In genomic region chr3:96219661-96220130, GRCm38 (mm10) we compare ENCODE assay signal across 8 mouse cellular contexts. TPM values are rescaled to one million over a fixed set of nuclear protein-coding genes. Genes with fewer than 3 reads are reported as not detected.
DNase-seq lines count a peak whose midpoint lies in the region; ATAC-seq and TF ChIP-seq lines count a peak whose summit lies in the region.

Gene Bola1 (minus strand): TSS chr3:96219709.
Gene Hist2h2ab (plus strand): TSS chr3:96219865.

- no peaks in the 10 kb centered on the region for H3K36me3 ChIP-seq in E14TG2a.4 (ENCODE audit: insufficient read depth, low read length)
- H3K36me3 ChIP-seq in forebrain, embryonic 12.5 days (replicated peaks), result no peaks in the 10 kb centered on the region
- no peaks in the 10 kb centered on the region for H3K36me3 ChIP-seq in heart, postnatal 0 days (replicated peaks; ENCODE audit: control insufficient read depth, insufficient read depth, low read length)
- no peaks in the 10 kb centered on the region for H3K36me3 ChIP-seq in liver, embryonic 14.5 days (replicated peaks; ENCODE audit: control insufficient read depth, insufficient read depth, low read depth)
- H3K36me3 ChIP-seq in neural tube, embryonic 11.5 days (ENCODE audit: control insufficient read depth, insufficient read depth, low read length), result no peaks in the 10 kb centered on the region
- no peaks in the 10 kb centered on the region for H3K36me3 ChIP-seq in stomach, postnatal 0 days (ENCODE audit: control insufficient read depth, insufficient read depth, low read length)

- H3K4me2 ChIP-seq in forebrain, embryonic 12.5 days, result peak within 1 kb of the TSS; percentile 72
- H3K4me2 ChIP-seq in heart, postnatal 0 days (ENCODE audit: low read depth, low read length), result peak within 1 kb of the TSS; percentile 82
- peak within 1 kb of the TSS; percentile 81 for H3K4me2 ChIP-seq in liver, embryonic 14.5 days (ENCODE audit: low read depth)
- peak within 1 kb of the TSS; percentile 61 for H3K4me2 ChIP-seq in neural tube, embryonic 11.5 days (ENCODE audit: low read depth)
- H3K4me2 ChIP-seq in stomach, postnatal 0 days (replicated peaks; ENCODE audit: low read depth), result peak within 1 kb of the TSS; percentile 69

- peak; percentile 92 for ATAC-seq in forebrain, embryonic 12.5 days (ENCODE audit: low FRiP score)
- peak; percentile 76 for ATAC-seq in heart, postnatal 0 days (ENCODE audit: insufficient read depth, low read depth)
- ATAC-seq in liver, embryonic 14.5 days (ENCODE audit: insufficient read depth), result peak; percentile 63
- peak; percentile 87 for ATAC-seq in neural tube, embryonic 11.5 days (ENCODE audit: insufficient read depth, low FRiP score, low TSS enrichment)
- peak; percentile 85 for ATAC-seq in stomach, postnatal 0 days (ENCODE audit: low FRiP score, low TSS enrichment)

- DNase-seq in c-Kit-positive CD71-positive TER-119-positive erythroid progenitor cells, embryonic 14.5 days (ENCODE audit: low spot score), result peak; percentile 83
- peak; percentile 97 for DNase-seq in heart, postnatal 0 days (ENCODE audit: low spot score)
- DNase-seq in kidney, postnatal 36 days, result peak; percentile 75 to 89
- DNase-seq in liver, embryonic 14.5 days (ENCODE audit: low read depth in 3 of 3, low spot score in 3 of 3), result peak; percentile 82 to 86 (median 82)
- peak; percentile 81 for DNase-seq in neural tube, embryonic 11.5 days (ENCODE audit: low spot score)
- peak; percentile 74 for DNase-seq in stomach, postnatal 0 days (ENCODE audit: low spot score)

- peaks cover 12% of the 10 kb centered on the region; the same call in 1 of the 2 replicates for H3K27me3 ChIP-seq in E14TG2a.4 (ENCODE audit: insufficient read depth, low read length)
- H3K27me3 ChIP-seq in forebrain, embryonic 12.5 days, result no peaks in the 10 kb centered on the region
- no peaks in the 10 kb centered on the region for H3K27me3 ChIP-seq in heart, postnatal 0 days (ENCODE audit: control insufficient read depth, insufficient read depth, low read length)
- no peaks in the 10 kb centered on the region for H3K27me3 ChIP-seq in liver, embryonic 14.5 days (ENCODE audit: control insufficient read depth, insufficient read depth, low read length)
- H3K27me3 ChIP-seq in neural tube, embryonic 11.5 days (ENCODE audit: control insufficient read depth, insufficient read depth, low read length), result no peaks in the 10 kb centered on the region
- H3K27me3 ChIP-seq in stomach, postnatal 0 days (ENCODE audit: control insufficient read depth, insufficient read depth, low read length), result no peaks in the 10 kb centered on the region

- TF ChIP-seq CTCF in E14TG2a.4 (conservative IDR thresholded peaks at IDR 0.05; ENCODE audit: low read length), result no peak
- TF ChIP-seq CTCF in heart, postnatal 0 days (IDR thresholded peaks at IDR 0.05; ENCODE audit: low read depth), result no peak
- no peak for TF ChIP-seq CTCF in liver, embryonic 14.5 days (IDR thresholded peaks at IDR 0.05; ENCODE audit: low read depth)
- no peak for TF ChIP-seq CTCF in stomach, postnatal 0 days (IDR thresholded peaks at IDR 0.05; ENCODE audit: low read depth)

- peak within 1 kb of the TSS; percentile 99 for H3K27ac ChIP-seq in forebrain, embryonic 12.5 days
- H3K27ac ChIP-seq in heart, postnatal 0 days (ENCODE audit: low read depth), result peak within 1 kb of the TSS; percentile 96
- peak within 1 kb of the TSS; percentile 100 for H3K27ac ChIP-seq in liver, embryonic 14.5 days
- peak within 1 kb of the TSS; percentile 97 for H3K27ac ChIP-seq in neural tube, embryonic 11.5 days (ENCODE audit: low read depth, low read length)
- H3K27ac ChIP-seq in stomach, postnatal 0 days (replicated peaks), result peak within 1 kb of the TSS; percentile 97

- H3K4me3 ChIP-seq in E14TG2a.4 (replicated peaks; ENCODE audit: low read length), result peak within 1 kb of the TSS; percentile 84
- H3K4me3 ChIP-seq in forebrain, embryonic 12.5 days (replicated peaks), result peak within 1 kb of the TSS; percentile 62
- H3K4me3 ChIP-seq in heart, postnatal 0 days (ENCODE audit: low read depth, low read length), result peak within 1 kb of the TSS; percentile 64
- peak within 1 kb of the TSS; percentile 65 to 73 for H3K4me3 ChIP-seq in liver, embryonic 14.5 days (ENCODE audit: insufficient read depth in 1 of 2, low read depth in 2 of 2, low read length in 2 of 2)
- H3K4me3 ChIP-seq in neural tube, embryonic 11.5 days (ENCODE audit: low read depth, low read length), result peak within 1 kb of the TSS; percentile 47
- H3K4me3 ChIP-seq in stomach, postnatal 0 days (ENCODE audit: low read depth, low read length), result peak within 1 kb of the TSS; percentile 53

- no peaks in the 10 kb centered on the region for H3K9me3 ChIP-seq in E14TG2a.4 (ENCODE audit: low read length)
- no peaks in the 10 kb centered on the region for H3K9me3 ChIP-seq in forebrain, embryonic 12.5 days
- no peaks in the 10 kb centered on the region for H3K9me3 ChIP-seq in heart, postnatal 0 days (replicated peaks; ENCODE audit: control insufficient read depth, low read length)
- no peaks in the 10 kb centered on the region for H3K9me3 ChIP-seq in liver, embryonic 14.5 days (ENCODE audit: control insufficient read depth, low read length)
- no peaks in the 10 kb centered on the region for H3K9me3 ChIP-seq in neural tube, embryonic 11.5 days (ENCODE audit: control insufficient read depth, low read length)
- no peaks in the 10 kb centered on the region for H3K9me3 ChIP-seq in stomach, postnatal 0 days (ENCODE audit: control insufficient read depth, low read length)

- under 1% methylated on average over 37 of the region's 37 CpGs for WGBS in forebrain, embryonic 12.5 days
- under 1% methylated on average over 36 of the region's 37 CpGs for WGBS in heart, postnatal 0 days
- under 1% methylated on average over 37 of the region's 37 CpGs for WGBS in liver, embryonic 14.5 days (ENCODE audit: insufficient replicate concordance)
- WGBS in neural tube, embryonic 11.5 days, result under 1% methylated on average over 36 of the region's 37 CpGs
- under 1% methylated on average over 36 of the region's 37 CpGs for WGBS in stomach, postnatal 0 days

- H3K4me1 ChIP-seq in E14TG2a.4 (replicated peaks; ENCODE audit: low read depth, low read length), result peaks cover 35% of the 10 kb centered on the region
- peaks cover 37% of the 10 kb centered on the region for H3K4me1 ChIP-seq in forebrain, embryonic 12.5 days
- peaks cover 26% of the 10 kb centered on the region for H3K4me1 ChIP-seq in heart, postnatal 0 days (ENCODE audit: control insufficient read depth, insufficient read depth)
- H3K4me1 ChIP-seq in liver, embryonic 14.5 days (replicated peaks; ENCODE audit: control insufficient read depth in 2 of 2, insufficient read depth in 2 of 2, low read length in 1 of 2), result peaks cover 25 to 35% of the 10 kb centered on the region in 2 experiments
- peaks cover 20% of the 10 kb centered on the region for H3K4me1 ChIP-seq in neural tube, embryonic 11.5 days (ENCODE audit: control insufficient read depth, insufficient read depth, low read length)
- H3K4me1 ChIP-seq in stomach, postnatal 0 days (replicated peaks; ENCODE audit: control insufficient read depth, insufficient read depth), result 0 out of 2 replicates have a peak, but pooled peaks cover 5% of the 10 kb centered on the region

- H3K9ac ChIP-seq in forebrain, embryonic 12.5 days, result peak within 1 kb of the TSS; percentile 87
- peak within 1 kb of the TSS; percentile 83 for H3K9ac ChIP-seq in heart, postnatal 0 days (replicated peaks; ENCODE audit: low read depth, low read length)
- peak within 1 kb of the TSS; percentile 99 for H3K9ac ChIP-seq in liver, embryonic 14.5 days (replicated peaks)
- H3K9ac ChIP-seq in neural tube, embryonic 11.5 days (ENCODE audit: low read length), result peak within 1 kb of the TSS; percentile 71
- H3K9ac ChIP-seq in stomach, postnatal 0 days (ENCODE audit: low read length), result peak within 1 kb of the TSS; percentile 79

- peak; percentile 68 for TF ChIP-seq EP300 in heart, postnatal 0 days (IDR thresholded peaks at IDR 0.05; ENCODE audit: low read depth)
- 0 out of 2 replicates have a peak, but pooled peaks have one; percentile 25 for TF ChIP-seq EP300 in liver, embryonic 14.5 days (IDR thresholded peaks at IDR 0.05; ENCODE audit: low read depth)
- no peak for TF ChIP-seq EP300 in stomach, postnatal 0 days (optimal IDR thresholded peaks at IDR 0.05)

RNA-seq across cellular contexts. Expression of gene Bola1, which starts in this region (rescaled TPM):
- 72.2 and 77.9 TPM in 2 replicates for polyA plus RNA-seq in forebrain, embryonic 12.5 days (2016; fragmentation: Nextera tagmentation; extraction: Ambion mirVana)
- 30.0 and 78.1 TPM in 2 replicates for total RNA-seq in heart, postnatal 0 days (2014; rRNA removed; ENCODE audit: low replicate concordance)
- 52.4 and 55.3 TPM in 2 replicates for polyA plus RNA-seq in heart, postnatal 0 days (2015; fragmentation: Nextera tagmentation; extraction: Ambion mirVana)
- 32.2 and 34.0 TPM in 2 replicates for polyA plus RNA-seq in liver, embryonic 14.5 days (2012; rRNA removed)
- polyA plus RNA-seq in liver, embryonic 14.5 days (2014; fragmentation: Nextera tagmentation; extraction: Ambion mirVana), result 49.4 and 49.7 TPM in 2 replicates
- 63.3 and 70.4 TPM in 2 replicates for polyA plus RNA-seq in neural tube, embryonic 11.5 days (2014; fragmentation: Nextera tagmentation; extraction: Ambion mirVana)
- polyA plus RNA-seq in stomach, postnatal 0 days (2015; fragmentation: Nextera tagmentation; extraction: Ambion mirVana), result 53.6 and 55.1 TPM in 2 replicates

RNA-seq across cellular contexts. Expression of gene Hist2h2ab, which starts in this region (rescaled TPM):
- 1.1 and 1.7 TPM in 2 replicates for polyA plus RNA-seq in forebrain, embryonic 12.5 days (2016; fragmentation: Nextera tagmentation; extraction: Ambion mirVana)
- 41.6 and 50.4 TPM in 2 replicates for total RNA-seq in heart, postnatal 0 days (2014; rRNA removed; ENCODE audit: low replicate concordance)
- polyA plus RNA-seq in heart, postnatal 0 days (2015; fragmentation: Nextera tagmentation; extraction: Ambion mirVana), result not detected in 2 replicates
- polyA plus RNA-seq in liver, embryonic 14.5 days (2012; rRNA removed), result 0.68 TPM in 1 of 2 replicates, not detected in the other
- polyA plus RNA-seq in liver, embryonic 14.5 days (2014; fragmentation: Nextera tagmentation; extraction: Ambion mirVana), result 0.52 TPM in 1 of 2 replicates, not detected in the other
- 2.4 TPM in 1 of 2 replicates, not detected in the other for polyA plus RNA-seq in neural tube, embryonic 11.5 days (2014; fragmentation: Nextera tagmentation; extraction: Ambion mirVana)
- polyA plus RNA-seq in stomach, postnatal 0 days (2015; fragmentation: Nextera tagmentation; extraction: Ambion mirVana), result 0.68 TPM in 1 of 2 replicates, not detected in the other

Comparison
In these comparisons a context has a peak if more than half of its experiments do, and no peak if none do; other contexts are left out.
1. Peak in every context shown above with its lines: DNase-seq, ATAC-seq, H3K4me3 ChIP-seq and H3K27ac ChIP-seq.